Mouse (Mus musculus) skeletal muscle tissue, adult 2 months (tissue): Measurements from ENCODE around the gene Nipsnap2.
"Not testable (repeated sequence)": the region's sequence is repeated elsewhere in the genome, so short reads cannot be mapped to it uniquely, and the experiment has no call there.

Experiments used
- DNase-seq: peaks from one replicate; pipeline ENCODE4 v3.0.0-alpha.2; 2012; ENCODE audit warnings: low read depth, low spot score

The Nipsnap2 gene

GRCm38 (mm10) chr5:129759929-129760480 is 35.1 kb downstream of the Nipsnap2 start:
- no peak for DNase-seq

GRCm38 (mm10) chr5:129761865-129762540 is 37.1 kb downstream of the Nipsnap2 start:
- no peak for DNase-seq

DNA sequence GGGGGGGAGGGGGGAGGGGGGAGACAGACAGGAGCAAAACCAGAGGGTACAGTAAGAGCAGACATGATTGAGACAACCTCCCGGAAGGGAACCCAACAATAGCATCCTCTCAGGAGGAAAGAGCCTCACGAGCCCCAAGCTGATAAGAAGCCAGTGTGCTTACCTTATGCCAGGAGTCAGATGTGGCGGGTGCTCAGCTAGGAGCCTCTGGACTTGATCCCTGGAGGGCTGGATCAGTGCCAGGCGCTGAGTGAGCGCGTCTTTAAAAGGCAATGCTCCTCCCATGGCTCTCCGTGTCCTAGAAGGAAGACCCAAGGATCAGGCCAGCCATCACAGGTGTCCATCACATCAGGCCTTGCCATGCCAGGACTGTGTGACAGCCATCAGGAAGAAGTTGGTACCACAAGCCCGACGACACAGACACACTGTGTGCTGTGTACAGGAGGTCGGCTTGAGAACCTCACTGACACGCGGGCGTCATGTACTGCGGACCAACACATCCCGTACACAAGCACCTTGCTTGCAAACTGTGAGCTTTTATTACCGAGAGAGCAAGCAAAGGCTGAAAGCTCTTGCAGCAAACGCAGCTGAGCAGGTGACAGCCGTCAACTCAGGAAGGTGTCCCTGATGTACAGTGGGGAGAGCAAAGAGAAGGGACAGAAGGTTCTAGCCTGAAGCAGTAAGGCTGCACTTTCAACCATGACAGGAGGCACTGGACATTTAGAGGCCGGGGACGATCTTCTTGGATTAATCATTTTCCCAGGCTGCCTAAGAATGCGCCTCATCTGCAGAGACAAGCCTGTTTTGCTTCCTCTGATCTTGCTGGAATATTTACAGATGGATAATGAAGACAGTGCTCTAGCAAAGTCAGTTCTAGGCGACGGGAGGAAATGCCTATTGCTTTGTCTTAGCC is 45.8 kb downstream of the Nipsnap2 start:
- no peak for DNase-seq

DNA sequence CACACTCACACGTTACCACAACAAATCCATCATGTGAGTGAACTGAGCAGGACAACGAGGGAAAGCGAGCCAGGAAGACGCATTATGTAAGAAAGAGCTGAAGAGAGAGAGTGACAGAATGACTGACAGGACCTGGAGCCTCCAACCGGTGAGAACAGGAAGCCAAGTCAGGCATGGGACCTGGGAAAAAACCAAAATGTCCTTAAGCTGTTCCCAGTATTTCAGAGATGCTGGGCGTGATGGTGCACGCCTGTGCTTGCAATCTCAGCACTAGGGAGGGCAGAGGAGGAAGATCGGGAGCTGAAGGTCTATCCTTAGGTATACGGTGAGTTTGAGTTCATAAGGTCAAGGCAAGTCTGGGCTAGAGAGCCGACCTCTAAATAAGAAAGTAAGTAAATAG is 47.6 kb downstream of the Nipsnap2 start:
- no peak for DNase-seq

DNA sequence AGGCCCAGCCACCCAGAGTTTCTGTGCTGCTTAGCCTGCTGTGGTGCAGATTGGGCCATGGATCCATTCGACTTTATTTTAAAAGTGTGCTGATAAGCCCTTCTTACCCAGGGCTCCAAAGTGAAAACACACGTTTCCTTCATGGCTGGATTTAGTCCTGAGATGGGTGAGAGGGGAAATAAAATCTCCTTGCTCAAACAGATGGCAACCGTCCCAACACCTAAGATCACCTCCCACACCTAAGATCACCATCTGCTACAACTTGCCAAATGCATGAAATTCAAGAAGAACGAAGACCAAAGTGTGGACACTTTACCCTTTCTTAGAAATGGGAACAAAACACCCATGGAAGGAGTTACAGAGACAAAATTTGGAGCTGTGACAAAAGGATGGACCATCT is 48.5 kb downstream of the Nipsnap2 start:
- not testable (repeated sequence) for DNase-seq

GRCm38 (mm10) chr5:129774661-129775060 is 49.8 kb downstream of the Nipsnap2 start:
- no peak for DNase-seq

- no peak for DNase-seq
Measured at GRCm38 (mm10) chr5:129778348-129778995, 53.6 kb downstream of the Nipsnap2 start.

DNA sequence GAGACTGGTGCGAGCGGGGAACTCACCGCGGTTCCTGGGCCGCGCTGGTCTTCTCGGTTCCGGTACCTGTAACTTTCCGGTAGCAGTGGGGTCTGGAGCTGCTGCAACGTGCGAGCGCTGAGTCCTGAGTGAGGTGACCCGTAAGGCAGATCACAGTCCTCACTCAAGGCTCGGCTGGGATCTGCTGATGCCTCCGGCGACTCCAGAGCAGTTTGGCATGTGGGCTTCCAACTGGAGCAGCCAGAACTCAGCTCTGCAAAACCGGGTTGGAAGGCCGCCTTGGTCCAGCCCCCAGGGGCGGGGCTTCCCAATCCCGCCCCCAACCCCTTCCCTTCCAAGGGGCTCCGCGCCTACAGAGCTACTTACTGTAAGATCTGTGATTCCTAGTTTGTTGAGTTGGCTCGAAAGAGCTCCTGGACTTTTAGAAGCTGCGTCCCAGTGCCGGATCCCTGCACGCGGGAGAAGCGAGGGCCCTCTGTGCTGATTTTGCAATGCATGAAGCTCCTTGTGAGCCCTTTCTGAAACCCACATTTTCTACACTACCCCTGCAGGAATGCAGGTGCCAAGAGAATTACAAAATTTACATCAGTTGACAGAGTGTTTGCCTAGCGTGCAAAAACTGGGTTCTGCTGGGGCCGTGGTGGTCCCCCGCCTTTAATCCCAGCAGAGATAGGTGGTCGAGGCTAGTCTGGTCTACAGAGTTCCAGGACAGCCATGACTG is 54.3 kb downstream of the Nipsnap2 start:
- peak; percentile 68 for DNase-seq

DNA sequence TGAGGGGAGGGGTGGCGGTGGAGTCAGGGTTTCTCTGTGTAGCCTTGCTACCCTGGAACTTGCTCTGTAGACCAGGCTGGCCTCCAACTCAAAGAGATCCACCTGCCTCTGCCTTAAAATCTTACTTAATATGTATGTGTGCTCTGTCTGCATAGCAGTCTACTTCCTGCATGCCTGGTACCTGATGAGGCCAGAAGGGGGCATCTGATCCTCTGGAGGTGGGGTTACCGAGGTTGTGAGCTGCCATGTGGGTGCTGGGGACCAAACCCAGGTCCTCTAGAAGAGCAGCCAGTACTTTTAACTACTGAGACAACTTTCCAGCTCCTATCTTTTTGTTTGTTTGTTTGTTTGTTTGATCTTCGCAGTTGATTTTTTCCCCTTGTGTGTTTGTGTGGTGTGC is 55.3 kb downstream of the Nipsnap2 start:
- no peak for DNase-seq

GRCm38 (mm10) chr5:129782211-129782610 is 57.3 kb downstream of the Nipsnap2 start:
- DNase-seq, result peak; percentile 36

DNA sequence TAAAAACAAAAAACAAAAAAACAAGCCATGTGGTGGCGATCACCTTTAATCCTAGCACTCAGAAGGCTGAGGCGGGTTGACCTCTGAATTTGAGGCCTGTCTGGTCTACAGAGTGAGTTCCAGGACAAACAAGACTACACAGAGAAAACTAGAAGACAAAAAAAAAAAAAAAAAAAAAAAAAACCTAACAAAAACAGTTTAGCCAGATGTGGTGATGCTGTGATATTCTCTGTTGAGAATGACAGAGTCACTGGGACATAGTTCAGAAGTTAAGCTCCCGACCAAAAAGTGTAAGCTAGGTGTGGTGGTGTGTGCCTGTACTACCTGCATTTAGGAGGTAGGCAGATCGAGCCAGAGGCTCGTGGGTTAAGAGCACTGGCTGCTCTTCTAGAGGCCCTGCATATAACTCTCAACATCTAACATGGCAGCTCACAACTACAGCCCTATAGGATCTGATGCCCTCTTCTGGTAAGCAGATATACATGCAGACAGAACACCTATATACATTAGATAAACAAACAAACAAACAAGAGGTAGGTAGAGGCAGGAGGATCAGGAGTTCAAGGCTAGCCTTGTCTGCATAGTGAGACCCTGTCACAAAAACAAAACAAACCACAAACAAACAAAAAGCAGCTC is 60.5 kb downstream of the Nipsnap2 start:
- DNase-seq, result no peak

GRCm38 (mm10) chr5:129786161-129786560 is 61.3 kb downstream of the Nipsnap2 start:
- DNase-seq, result no peak

DNA sequence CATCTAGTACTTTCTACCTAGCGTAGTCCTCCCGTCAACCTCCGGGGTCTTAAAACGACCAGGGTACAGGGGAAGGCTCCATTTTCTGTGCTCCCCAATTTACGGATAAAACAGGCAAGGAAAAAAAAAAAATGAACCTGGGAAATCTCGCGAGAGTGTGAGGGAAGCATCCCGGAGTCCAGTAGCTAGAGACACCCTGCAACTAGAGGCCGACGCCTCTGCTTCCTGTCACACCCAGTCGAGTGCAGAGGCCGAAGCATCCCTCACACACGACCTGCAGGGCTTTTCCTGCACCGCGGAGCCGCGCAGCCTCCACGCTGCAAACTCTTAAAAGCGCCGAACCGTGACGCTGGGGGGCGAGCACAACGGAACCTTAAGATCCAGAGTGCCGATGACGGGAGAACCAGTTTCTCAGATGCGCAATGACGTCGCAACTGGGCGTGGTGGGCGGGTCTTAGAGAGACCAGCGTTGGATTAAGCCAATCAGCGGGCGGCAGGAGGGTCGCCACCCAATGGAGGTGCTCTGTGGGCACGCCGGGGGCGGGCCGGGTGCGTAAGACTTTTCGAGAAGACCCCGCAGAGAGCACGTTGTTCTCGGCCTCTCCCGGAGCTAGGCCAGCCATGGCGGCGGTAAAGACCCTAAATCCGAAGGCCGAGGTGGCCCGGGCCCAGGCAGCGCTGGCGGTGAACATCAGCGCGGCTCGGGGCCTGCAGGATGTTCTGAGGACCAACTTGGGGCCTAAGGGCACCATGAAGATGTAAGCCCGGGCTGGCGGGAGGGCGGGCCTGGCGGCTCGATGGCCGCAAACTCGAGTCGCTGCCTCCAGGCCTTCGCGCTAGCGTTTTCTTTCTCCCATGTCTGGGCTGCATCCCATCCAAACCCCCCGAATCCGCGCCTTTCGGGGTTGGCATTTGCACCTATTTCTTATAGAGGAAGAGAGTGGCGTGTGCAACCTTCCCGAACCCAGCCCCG is 62.2 kb downstream of the Nipsnap2 start, which contains the start of gene Psph:
Gene Psph (minus strand): TSS at position 632 of the 973 bp plus-strand sequence.
- peak; percentile 99 for DNase-seq

- DNase-seq, result no peak
Measured at GRCm38 (mm10) chr5:129787818-129788593, 63.1 kb downstream of the Nipsnap2 start.

DNA sequence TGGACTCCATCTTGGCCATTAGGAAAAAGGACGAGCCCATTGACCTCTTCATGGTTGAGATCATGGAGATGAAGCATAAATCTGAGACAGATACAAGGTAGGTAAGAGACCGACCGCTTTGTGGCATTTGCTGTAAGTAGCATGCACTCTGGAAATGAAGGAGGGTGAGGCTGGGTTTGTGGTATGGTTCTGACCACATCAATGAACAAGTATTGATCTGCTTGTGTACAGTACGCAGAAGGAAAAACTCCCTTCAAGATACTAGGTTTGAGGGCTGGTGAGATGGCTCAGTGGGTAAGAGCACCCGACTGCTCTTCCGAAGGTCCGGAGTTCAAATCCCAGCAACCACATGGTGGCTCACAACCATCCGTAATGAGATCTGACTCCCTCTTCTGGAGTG is 65.7 kb downstream of the Nipsnap2 start:
- DNase-seq, result not testable (repeated sequence)
